Mouse (Mus musculus): ENCODE data around the gene Nfkb1.

The Nfkb1 gene

DNA sequence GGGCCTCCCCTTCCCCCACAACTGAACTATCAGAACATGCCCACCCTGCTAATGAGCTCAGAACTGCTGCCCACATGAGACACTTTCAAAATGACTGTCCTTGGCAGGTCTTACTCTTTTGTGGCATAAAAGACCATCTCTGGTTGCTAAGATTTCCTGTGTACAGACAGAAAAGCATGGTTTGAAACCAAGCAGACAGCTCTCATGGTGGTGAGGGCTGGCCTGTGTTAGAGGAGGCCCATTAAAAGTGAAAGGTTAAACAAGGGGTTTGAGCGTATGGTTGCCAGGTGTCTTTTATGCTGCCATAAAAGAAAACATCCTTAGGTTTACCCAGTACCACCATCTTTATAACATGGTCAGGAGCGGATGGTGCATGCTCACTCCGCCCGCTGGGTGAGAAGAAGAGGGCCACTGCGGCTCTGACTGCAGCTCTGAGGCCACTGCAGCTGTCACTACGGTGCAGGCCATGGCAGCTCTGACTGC is 25.5 kb downstream of the Nfkb1 start:
- no peak for DNase-seq

DNA sequence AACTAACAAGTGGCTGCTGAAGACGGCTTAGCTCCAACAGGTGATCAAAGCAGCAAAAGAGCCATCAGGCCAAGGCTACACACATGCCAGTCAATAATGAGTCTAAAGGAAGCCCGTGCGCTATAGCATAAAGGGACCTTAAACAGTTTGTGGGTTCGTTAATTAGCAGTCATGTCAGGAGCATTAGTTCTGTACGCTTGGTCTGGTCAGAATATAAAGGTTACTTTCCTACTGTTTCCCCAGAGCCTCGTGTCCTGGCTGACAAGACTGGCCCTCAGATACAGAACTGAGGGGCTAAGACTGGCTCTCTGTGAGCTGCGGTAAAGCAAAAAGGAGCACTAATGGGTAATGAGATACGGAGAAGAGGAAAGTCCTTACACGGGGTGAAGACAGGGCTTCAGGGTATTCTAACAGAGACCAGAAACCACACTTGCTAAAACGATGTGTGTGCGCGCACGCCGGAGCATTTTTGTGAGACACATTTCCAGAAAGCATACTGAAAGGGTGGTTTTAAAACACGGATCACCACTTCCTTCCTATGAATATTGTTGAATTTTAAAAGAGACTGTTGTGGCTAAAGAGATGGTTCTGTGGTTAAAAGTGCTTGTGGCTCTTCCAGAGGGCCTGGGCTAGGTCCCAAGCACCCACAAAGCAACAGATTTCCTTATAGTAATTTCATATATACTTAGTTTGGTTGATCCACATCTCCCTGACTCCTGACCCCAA is 29.0 kb downstream of the Nfkb1 start:
- no peak for DNase-seq

DNA sequence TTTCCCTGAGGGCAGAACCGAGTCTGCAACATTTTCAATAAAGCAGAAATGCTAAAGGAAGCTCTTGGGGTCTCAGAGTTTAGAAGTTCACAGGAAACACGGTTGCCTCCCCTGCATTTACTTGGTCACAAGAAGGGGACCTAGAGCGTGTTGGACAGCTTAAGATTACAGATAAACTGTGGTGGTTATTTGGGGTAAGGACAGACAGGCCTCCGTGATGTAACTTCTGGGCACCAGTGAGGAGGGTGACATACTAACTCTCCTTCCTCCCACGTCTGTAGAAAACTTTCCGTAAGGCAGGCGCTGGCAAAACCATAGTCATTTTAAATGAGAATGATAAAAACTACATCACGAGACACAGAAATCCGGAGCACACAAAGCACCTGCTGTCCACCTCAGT is 29.6 kb downstream of the Nfkb1 start:
- DNase-seq = no peak

DNA sequence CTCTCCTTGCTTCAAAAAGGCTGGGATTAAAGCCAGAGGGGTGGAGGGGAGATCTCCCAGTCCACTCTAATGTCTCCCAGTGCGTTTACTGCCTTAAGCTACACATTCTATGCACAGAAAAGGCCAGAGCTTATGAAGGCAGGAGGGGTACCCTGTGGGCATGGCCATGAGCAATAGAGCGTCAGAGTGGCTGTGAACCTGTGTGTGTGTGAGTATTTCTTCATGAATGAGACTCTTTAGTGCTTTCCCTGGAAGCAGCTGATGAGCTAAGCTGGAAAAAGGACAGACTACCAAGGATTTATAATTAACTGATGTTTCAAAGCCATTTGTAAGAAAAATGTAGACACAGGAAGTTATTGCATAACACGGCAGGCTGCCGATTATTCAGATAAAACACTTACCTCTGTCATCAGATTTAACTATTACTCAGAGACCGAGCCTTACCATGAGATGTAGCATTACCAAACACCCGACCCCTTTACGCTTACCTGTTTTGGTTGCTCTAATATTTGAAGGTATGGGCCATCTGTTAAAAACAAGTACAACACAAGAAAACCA is 32.7 kb downstream of the Nfkb1 start:
- no peak for DNase-seq

DNA sequence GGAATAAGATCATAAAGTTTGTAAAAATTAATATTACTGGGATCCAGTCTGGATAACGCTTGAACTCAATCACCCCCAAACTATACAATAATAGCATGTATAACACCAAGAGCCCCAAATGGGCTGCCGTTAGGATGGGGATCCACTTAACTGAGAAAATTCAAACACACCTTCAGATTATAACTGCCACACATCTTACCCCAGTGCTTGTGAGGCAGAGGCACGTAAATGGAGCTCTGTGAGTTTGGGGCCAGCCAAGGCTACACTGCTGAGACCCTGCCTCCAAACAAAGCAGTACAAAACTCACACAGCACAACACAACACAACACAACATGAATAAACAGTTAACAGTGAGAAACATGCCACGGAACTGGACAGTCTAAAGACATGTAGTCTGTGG is 35.2 kb downstream of the Nfkb1 start:
- no peak for DNase-seq

DNA sequence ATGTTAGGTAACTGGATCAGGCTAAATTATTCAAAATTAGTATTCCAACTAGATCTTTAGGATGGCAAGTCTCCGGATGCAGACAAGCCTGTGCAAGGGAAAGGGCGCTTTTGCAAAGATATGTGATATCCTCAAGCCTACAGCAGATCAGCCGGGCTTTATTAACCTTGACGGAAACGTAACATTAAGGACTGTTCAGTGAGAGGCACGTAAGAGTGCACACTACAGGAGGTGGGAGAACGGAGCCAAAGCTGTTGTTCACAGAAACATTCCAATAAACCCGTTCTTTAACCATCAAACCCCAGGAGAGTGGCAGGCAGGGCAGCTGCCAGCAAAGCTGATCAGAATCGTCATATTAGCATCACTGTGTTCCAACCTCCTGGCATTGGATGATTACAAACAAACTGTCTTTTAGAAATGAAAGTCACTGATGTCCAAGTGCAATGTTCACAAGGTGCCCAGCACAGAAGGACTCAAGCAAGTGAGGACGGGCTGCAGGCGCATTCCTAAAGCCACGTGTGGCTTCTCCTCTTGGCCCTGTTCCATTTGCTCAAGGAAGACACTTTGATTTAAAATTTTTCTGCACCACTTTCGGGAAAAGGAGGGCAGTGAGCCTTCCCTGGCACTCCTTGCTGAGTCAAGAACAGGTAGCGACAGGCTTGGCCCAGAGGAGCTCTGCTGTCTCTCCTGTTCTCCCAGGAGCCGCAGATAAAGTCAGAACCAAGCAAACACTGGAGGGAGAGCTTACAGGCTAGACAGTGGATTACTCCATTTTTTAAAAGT is 40.4 kb downstream of the Nfkb1 start:
- no peak for DNase-seq

DNA sequence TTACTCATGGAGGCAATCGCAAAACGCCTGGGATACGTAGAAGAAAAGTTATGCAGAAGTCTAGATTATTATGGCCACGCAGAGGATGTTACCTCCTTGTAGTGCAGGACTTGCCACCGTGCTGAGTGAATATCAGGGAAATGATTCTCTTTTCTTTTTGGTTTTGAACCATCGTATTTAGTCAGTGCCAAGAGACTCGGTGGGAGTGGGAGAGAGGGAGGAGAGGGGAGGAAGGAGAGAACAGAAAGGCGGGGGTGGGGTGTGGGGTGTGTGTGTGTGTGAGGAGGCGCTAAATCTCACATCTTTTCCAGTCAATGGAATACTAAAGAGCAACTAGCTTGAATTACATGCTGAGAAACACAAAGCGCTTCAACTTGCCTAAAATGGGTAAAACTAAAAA is 41.5 kb downstream of the Nfkb1 start:
- DNase-seq = no peak

DNA sequence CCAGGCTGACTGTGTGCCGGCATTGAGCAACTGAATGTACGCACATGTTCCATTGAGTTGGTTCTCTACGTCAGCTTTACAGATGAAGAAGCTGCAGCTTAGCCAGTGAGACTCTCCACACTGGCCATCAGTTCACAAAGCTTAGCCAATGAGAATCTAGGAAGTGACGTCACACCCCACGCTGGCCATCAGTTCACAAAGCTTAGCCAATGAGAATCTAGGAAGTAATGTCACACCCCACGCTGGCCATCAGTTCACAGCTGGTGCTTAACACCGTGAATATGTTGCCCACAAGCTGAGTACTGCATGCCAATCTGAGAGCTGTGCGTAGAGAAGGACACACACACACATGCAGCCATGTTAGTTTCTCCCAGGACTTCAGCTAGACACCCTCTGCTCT is 42.8 kb downstream of the Nfkb1 start:
- DNase-seq = no peak

DNA sequence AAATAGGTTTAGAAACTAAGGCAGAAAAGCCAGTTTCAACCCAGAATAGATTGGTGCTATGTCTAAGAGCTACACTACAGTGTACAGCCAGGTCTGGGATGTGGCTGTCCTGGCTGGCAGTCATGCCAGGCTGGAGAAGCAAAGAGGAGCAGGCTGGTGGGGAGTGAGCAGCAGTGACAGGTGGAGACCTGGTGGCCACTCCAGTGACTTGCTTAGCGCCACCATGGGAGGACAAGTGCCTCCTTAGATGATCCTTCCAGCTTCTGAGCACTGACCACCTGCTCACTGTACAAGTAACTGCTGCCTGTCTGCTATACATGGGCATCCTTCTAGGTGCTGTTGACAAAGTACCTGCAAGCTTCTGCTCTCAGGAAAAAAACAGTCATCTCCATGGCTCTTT is 44.7 kb downstream of the Nfkb1 start:
- DNase-seq = no peak

DNA sequence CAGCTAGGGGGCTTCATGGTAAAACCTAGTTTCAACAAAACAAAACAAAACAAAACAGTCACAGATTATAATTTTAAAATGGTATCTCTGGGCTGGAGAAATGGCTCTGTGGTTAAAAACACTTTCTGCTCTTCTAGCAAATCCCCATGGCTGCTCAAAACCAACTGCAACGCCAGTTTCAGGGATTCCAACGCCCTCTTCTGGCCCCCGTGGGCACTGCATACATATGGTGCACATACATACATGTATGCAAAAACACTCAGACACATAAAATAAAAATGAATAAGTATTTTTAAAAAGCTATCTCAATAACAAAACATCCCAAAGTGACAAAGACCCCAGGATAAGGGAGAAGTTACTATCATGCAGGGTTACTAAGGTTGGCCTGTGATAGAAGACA is 46.4 kb downstream of the Nfkb1 start:
- DNase-seq = no peak

DNA sequence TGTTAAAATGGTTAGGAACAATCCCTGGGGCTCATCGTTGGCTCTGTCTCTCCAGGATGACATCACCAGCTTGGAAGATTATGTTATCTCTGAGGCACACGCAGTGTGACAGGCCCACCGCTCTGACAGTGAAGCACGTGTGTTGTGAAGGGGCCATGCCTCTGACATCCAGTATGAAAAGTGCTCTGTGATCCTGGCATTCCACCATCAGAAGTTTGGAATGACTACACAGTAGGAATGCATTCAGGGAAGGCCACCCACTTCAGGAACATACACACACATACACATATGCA is 49.8 kb downstream of the Nfkb1 start:
- DNase-seq = no peak

DNA sequence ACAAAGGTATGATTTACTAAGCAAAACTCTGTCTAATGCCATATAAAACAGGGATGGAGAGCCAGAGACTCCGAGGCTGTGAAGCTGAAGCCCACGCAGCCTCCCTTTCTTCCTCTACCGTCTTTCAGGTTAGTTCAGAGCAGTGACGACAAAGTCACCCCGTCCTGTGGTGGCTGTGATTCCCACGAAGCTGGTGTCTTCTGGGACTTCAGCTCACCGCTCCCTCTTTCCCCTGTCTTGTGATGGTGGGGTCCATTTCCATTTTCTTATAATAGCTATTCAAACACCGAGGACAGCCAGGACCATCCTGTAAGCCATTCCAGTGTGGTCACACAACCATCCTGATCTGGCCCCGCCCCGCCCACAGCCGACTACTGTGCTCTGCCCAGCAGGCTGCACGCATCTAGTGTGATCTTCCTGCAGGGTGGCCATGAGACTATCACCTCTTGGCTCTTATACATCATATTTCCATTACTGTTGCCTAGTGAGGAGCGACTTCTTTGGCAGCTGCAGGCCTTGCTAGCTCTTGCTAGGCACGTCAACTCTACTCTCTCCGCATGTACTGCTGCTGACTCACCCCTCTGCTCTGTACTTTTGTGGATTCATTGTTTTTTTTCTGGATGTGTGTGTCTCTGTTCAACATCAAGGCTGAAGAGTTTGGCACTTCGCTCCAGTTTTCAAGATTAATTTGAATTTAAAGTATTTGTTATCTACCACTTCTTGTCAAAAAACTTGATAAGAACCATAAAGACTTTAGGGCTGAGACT is 50.3 kb downstream of the Nfkb1 start:
- DNase-seq = no peak

DNA sequence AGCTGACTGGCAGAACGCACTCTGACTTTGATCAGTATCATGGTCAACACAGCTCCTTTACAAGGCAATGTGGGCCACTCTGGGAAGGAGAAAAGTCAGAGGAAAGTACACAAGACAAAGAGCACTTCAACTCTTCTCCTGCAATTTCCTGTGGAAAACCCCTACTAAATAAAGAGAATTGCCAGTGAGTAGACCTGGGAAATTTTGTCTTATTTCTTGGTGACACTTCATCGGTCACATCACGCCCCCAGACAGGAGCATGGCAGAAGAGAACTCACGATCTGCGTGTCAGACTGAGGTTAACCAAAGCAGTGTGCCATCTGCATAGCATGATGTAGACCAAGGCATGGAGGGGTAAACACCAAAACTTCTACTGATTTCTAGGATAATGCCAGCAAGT is 51.1 kb downstream of the Nfkb1 start:
- DNase-seq = no peak

DNA sequence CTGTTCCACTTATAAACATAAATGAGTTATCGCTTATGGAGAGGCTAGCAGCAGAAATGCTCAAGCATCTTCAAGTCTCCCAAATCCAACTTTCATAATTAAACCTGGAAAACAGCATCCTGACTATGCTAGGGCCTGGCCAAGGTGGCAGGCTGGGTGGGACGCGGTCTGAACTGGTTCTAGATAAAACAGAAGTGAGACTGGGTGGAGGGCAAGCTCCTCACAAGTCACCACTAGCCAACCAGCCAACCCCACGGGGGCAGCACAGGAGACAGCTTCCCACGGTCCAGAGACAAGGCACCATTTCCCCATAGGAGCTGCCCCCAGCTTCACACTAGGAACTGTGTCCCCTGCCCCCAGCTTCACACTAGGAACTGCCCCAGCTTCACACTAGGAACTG is 53.8 kb downstream of the Nfkb1 start:
- no peak for DNase-seq

DNA sequence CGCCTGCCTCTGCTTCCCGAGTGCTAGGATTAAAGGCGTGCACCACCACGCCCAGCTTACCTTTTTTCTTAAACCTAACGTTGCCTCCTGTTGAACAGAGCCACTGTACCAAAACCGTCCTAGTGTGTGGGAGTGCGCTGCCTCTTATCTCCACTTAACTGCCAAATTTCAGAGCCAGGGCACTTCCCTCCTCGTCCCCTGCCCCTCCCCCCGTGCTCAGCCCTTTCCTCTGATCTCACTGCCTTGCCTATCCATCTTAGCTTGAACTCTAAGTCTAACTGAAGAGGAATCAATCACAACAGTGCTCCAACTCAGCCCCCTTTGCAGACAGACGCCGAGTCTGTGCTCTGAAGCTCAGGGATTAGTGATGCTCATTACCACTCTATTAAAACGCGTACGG is 54.9 kb downstream of the Nfkb1 start:
- DNase-seq = no peak

DNA sequence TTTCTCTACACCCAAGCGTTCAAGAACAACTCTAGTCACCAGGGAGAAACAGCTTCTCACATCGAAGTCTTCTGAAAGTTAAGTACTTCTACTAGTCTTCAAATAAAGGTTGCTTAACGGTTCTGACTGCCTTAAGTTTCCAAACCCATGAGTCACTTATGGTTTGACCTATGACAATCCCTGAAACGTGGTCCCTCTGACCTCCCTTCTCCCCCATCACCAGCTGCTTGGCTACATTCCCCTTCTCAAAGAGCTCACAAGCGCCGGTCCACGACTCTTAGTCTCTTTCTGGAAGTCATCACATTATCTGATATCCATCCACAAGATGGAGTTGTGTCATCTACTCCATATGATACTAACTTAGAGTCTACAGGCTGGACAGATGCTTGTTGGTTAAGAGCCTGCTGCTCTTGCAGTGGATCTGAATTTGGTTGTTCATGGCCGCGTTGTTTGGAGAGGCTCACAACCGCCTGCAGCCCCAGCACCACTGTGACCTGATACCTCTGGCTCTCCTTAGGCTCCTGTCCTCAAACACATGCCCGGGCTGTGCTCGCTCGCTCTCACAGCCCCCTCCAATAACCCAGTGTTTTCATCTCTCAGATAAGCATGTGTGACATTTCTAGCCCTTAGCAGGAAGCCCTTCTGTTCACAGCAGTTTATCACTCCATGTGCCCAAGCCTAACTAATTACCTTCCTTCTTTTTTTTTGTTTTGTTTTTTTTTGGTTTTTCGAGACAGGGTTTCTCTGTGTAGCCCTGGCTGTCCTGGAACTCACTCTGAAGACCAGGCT is 55.5 kb downstream of the Nfkb1 start:
- DNase-seq = no peak

DNA sequence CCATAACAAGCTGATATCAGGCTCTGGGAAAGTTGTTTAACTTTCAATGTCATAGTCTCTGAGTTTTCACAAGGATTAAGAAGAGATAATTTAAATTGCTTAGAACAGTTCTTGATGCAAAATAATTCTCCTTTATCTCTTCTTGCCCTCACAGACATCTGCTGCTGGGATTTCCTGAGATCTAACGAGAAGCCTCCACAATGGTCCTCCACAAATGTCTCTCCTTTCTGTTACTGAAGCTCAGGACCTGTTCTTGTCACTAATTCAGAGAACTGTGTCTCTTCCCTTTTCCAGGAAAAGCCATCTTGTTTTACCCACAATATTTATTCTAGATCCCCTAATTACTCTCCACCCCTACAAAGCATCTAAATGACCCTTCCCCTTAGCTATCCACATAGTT is 56.3 kb downstream of the Nfkb1 start:
- DNase-seq = no peak

DNA sequence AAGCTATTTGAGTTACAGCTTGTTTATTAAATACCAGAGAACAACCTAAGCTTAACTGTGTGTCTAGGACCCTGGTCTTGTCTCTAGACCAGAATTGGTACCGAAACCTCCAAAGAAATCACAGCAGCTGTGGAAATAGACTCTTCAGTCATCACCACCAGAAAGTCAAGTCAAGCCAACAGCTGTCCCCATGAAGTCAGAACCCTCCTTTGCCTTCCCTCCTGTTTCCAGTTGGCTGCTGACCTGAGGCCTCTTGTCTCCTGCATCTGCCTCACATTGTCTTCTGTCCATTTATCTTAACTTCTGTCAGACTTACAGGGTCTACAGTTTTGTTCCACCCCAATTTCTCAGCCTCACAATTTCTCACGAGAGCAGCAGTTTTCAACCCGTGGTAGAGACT is 57.1 kb downstream of the Nfkb1 start:
- no peak for DNase-seq

DNA sequence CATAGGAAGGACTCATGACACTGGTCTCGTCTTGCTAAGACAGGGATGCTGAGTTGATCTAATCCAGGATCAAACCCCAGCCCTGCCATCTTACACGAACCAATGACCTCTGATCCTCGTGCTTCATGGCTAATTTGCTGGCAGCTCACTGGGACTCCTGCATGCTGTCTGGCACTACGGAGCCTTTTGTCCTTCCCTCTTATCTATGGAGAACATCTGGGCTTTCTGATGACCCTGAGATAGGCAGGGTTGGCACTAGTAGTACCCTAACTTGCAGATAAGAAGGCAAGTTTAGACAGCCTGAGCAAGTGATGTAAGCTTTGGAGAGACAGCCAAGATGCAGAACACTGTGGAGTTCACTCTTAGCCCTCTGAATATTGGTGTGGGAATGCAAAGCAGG is 59.5 kb downstream of the Nfkb1 start:
- DNase-seq = no peak

DNA sequence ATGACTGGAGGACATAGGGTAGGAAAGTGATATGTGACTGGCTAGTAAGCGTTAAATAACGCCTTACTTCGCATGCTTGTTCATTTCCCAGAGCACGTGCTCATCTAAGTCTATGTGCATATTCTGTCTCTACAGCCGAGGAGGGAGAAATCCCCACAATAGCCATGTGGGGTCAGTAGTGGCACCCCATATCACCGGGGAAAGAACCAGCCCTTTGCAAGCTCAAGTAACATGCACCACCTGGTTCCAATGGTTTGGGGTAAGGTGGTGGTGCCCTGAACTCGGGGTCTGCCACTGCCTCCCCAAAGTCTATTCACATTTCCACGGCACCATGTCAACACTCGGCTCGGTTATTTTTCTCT is 60.3 kb downstream of the Nfkb1 start:
- DNase-seq = no peak

DNA sequence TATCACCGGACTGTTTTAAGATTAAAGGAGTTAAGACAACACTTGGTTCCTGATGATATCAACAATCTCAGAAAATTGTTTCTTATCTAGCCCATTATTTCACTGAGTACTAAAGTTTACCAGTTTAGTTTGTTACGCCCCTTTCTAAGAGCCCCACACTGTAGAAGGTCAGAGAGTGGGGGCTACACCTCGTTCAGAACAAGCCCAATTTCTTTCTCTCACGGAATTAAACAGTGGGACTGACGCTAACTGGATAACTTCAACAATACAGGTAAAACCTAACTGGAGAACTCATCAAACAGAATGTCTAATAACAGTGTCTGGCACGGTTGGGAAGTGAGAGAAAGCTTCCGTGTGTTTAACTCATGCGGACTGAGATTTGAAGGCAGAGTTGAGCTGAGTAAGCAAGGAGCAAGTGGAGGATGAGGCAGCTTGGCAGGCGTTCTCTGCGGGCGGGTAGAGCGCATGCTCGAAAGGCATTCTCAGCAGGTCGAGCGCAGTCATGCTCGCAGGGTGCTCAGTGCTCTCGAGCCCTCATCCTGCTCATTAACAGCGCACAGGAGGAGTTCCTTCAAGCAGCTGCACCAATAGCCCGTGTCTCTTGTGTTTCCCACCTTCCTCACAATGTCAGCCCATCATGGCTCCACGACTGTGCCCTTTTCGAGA is 60.8 kb downstream of the Nfkb1 start:
- DNase-seq = no peak

DNA sequence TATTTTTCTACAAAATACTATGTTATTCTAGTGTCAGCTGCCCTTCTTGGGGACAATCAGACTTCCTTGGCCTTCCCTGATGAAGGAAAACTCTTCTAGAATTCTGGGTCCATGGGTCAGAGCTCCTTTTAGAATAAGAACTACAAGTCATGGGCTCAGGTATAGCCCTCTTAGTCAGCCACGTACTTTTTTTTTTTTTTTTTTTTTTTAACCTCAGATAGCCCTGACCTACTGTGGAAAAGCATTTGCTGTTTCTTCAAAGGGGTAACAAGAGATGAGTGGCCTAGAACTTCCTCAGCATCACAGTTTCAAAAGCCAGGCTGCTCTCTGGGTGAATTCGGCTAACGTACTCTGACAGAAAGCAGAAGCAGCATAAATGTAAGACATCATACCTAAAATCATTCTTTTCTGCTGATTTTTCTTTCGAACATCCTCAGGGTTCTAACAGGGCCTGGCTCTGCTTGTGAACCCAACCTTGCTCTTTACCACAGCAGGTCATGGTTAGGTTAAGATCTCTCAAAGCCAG is 61.5 kb downstream of the Nfkb1 start:
- no peak for DNase-seq

Measured in spleen, adult 18-20 months (tissue).